Comparison of ENCODE assay signal across 9 mouse cellular contexts in the genomic region with DNA sequence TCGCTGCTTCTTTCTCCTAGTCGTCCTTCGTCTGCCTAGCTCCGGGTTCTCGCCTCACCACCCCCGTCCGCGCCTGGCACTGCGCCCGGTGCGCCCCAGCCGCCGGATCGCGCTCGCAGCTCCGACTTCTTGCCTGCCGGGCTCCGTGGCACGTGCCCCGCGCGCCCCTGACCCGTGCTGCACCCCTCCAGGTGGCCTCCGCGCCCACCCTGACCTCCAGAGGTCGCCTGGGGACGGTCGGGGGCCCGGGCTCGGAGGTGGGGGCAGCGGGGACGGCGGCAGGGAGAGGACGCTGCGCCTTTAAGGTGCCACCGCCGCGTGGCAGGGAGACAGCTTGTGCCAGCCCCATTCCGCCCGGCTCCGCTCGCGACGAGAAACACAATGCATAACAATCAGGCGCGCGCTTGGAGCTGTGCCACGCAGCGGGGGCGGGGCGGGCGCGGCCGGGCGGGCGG. TPM values are rescaled to one million over a fixed set of nuclear protein-coding genes. Genes with fewer than 3 reads are reported as not detected.
A peak's percentile ranks its signal among the peaks of the same experiment; 100 is the strongest.
DNase-seq lines count a peak whose midpoint lies in the region; ATAC-seq and TF ChIP-seq lines count a peak whose summit lies in the region.
"Had no signal": no experiment of that assay in that cellular context is flagged by ENCODE, and none has a peak within 500 bp of the region (broad histone marks: within the 10 kb centered on the region; RNA-seq: fewer than 3 reads in every experiment).

No protein-coding gene starts in this region.

- TF ChIP-seq CTCF in kidney, adult 2 months (conservative IDR thresholded peaks at IDR 0.05; ENCODE audit: insufficient read depth, insufficient read length, low read depth, low read length): no peak

- H3K9ac ChIP-seq in heart, embryonic 12.5 days: peak overlapping the region; percentile 68
- peak overlapping the region; percentile 87 for H3K9ac ChIP-seq in forebrain, embryonic 16.5 days (replicated peaks; ENCODE audit: low read depth, low read length)
- no peak overlapping the region for H3K9ac ChIP-seq in liver, embryonic 12.5 days

- peaks cover 87% of the 10 kb centered on the region for H3K27me3 ChIP-seq in heart, embryonic 12.5 days (replicated peaks)
- H3K27me3 ChIP-seq in forebrain, embryonic 16.5 days (replicated peaks; ENCODE audit: control insufficient read depth, insufficient read depth, low read length): peaks cover 13% of the 10 kb centered on the region
- H3K27me3 ChIP-seq in kidney, adult 2 months (replicated peaks; ENCODE audit: control insufficient read depth, insufficient read depth, low read length): 0 out of 2 replicates have a peak, but pooled peaks cover 2% of the 10 kb centered on the region
- H3K27me3 ChIP-seq in liver, embryonic 12.5 days (replicated peaks): peaks cover 92% of the 10 kb centered on the region

- no peak for DNase-seq in heart, adult 11 months
- DNase-seq in adrenal gland, postnatal 36 days: peak; percentile 59 to 72
- peak; percentile 73 for DNase-seq in kidney, adult 2 months
- DNase-seq in retina, embryonic 14.5 days (ENCODE audit: low spot score): peak; percentile 60
- DNase-seq in spleen, adult 12 weeks (ENCODE audit: low spot score): no peak

- H3K4me2 ChIP-seq in heart, embryonic 12.5 days: peak overlapping the region; percentile 92
- peak overlapping the region; percentile 90 for H3K4me2 ChIP-seq in forebrain, embryonic 16.5 days (ENCODE audit: low read length)
- peak overlapping the region; percentile 61 for H3K4me2 ChIP-seq in liver, embryonic 12.5 days

- no peaks in the 10 kb centered on the region for H3K36me3 ChIP-seq in heart, embryonic 12.5 days
- H3K36me3 ChIP-seq in forebrain, embryonic 16.5 days (ENCODE audit: control insufficient read depth, insufficient read depth): no peaks in the 10 kb centered on the region
- no peaks in the 10 kb centered on the region for H3K36me3 ChIP-seq in kidney, adult 2 months (ENCODE audit: control insufficient read depth, insufficient read depth, low read length)
- H3K36me3 ChIP-seq in liver, embryonic 12.5 days: no peaks in the 10 kb centered on the region

- no peak overlapping the region for H3K27ac ChIP-seq in heart, embryonic 12.5 days (ENCODE audit: poor library complexity, severe bottlenecking)
- H3K27ac ChIP-seq in forebrain, embryonic 16.5 days (ENCODE audit: low read length): peak overlapping the region; percentile 100
- no peak overlapping the region for H3K27ac ChIP-seq in kidney, adult 2 months (ENCODE audit: insufficient read depth, low read depth, low read length)
- no peak overlapping the region for H3K27ac ChIP-seq in liver, embryonic 12.5 days

- TF ChIP-seq POLR2A in kidney, adult 2 months (IDR thresholded peaks at IDR 0.05; ENCODE audit: low read depth, low read length): no peak

- peaks cover 24% of the 10 kb centered on the region for H3K4me1 ChIP-seq in heart, embryonic 12.5 days (replicated peaks)
- H3K4me1 ChIP-seq in forebrain, embryonic 16.5 days (replicated peaks; ENCODE audit: control insufficient read depth, insufficient read depth, low read length): peaks cover 66% of the 10 kb centered on the region
- H3K4me1 ChIP-seq in kidney, adult 2 months (ENCODE audit: control insufficient read depth, insufficient read depth, low read length): no peaks in the 10 kb centered on the region; the same call in 1 of the 2 replicates
- H3K4me1 ChIP-seq in liver, embryonic 12.5 days: peaks cover 23% of the 10 kb centered on the region

- ATAC-seq in heart, embryonic 12.5 days (ENCODE audit: insufficient number of reproducible peaks, low FRiP score): no peak
- peak; percentile 54 for ATAC-seq in forebrain, embryonic 16.5 days
- ATAC-seq in liver, embryonic 12.5 days: no peak
- ATAC-seq: Patski had no signal

- 1% methylated on average over 49 of the region's 57 CpGs for WGBS in heart, embryonic 12.5 days
- WGBS in forebrain, embryonic 16.5 days: under 1% methylated on average over 47 of the region's 57 CpGs
- WGBS in kidney, adult 2 months: under 1% methylated on average over 57 of the region's 57 CpGs
- 2% methylated on average over 57 of the region's 57 CpGs for WGBS in liver, embryonic 12.5 days (ENCODE audit: insufficient replicate concordance)

- H3K9me3 ChIP-seq in heart, embryonic 12.5 days (replicated peaks): no peaks in the 10 kb centered on the region
- H3K9me3 ChIP-seq in forebrain, embryonic 16.5 days (ENCODE audit: control insufficient read depth, low read length): no peaks in the 10 kb centered on the region
- H3K9me3 ChIP-seq in liver, embryonic 12.5 days (replicated peaks): no peaks in the 10 kb centered on the region

- H3K4me3 ChIP-seq in heart, embryonic 12.5 days: peak overlapping the region; percentile 58
- peak overlapping the region; percentile 59 for H3K4me3 ChIP-seq in forebrain, embryonic 16.5 days (replicated peaks; ENCODE audit: low read length)
- H3K4me3 ChIP-seq in kidney, adult 2 months (ENCODE audit: insufficient read depth, low read depth, low read length): peak overlapping the region; percentile 51
- H3K4me3 ChIP-seq in liver, embryonic 12.5 days: peak overlapping the region; percentile 42

RNA-seq across cellular contexts. Expression of a gene that starts 9.1 kb away (rescaled TPM):
- not detected in 2 replicates for polyA plus RNA-seq in heart, embryonic 12.5 days (2016; fragmentation: Nextera tagmentation; extraction: Ambion mirVana)
- not detected for total RNA-seq in adrenal gland, postnatal 36 days (2021)
- 110 and 133 TPM in 2 replicates for polyA plus RNA-seq in forebrain, embryonic 16.5 days (2015; fragmentation: Nextera tagmentation; extraction: Ambion mirVana)
- not detected in 2 replicates for polyA plus RNA-seq in kidney, adult 2 months (2012; rRNA removed)
- polyA plus RNA-seq in liver, embryonic 12.5 days (2016; fragmentation: Nextera tagmentation; extraction: Ambion mirVana): not detected in 2 replicates
- polyA plus RNA-seq: Patski had no signal

RNA-seq across cellular contexts. Expression of a gene that starts 9.7 kb away (rescaled TPM):
- 30.4 and 32.2 TPM in 2 replicates for polyA plus RNA-seq in heart, embryonic 12.5 days (2016; fragmentation: Nextera tagmentation; extraction: Ambion mirVana)
- total RNA-seq in adrenal gland, postnatal 36 days (2021): not detected
- polyA plus RNA-seq in forebrain, embryonic 16.5 days (2015; fragmentation: Nextera tagmentation; extraction: Ambion mirVana): 69.7 and 72.4 TPM in 2 replicates
- 84.7 and 94.6 TPM in 2 replicates for polyA plus RNA-seq in kidney, adult 2 months (2012; rRNA removed)
- polyA plus RNA-seq in liver, embryonic 12.5 days (2016; fragmentation: Nextera tagmentation; extraction: Ambion mirVana): 0.10 TPM in 1 of 2 replicates, not detected in the other

RNA-seq across cellular contexts. Expression of a gene that starts 19.6 kb away (rescaled TPM):
- 45.2 and 47.6 TPM in 2 replicates for polyA plus RNA-seq in heart, embryonic 12.5 days (2016; fragmentation: Nextera tagmentation; extraction: Ambion mirVana)
- 10 to 100 TPM; 22.3 to 23.2 TPM for total RNA-seq in adrenal gland, postnatal 36 days (2021)
- 52.8 and 56.3 TPM in 2 replicates for polyA plus RNA-seq in forebrain, embryonic 16.5 days (2015; fragmentation: Nextera tagmentation; extraction: Ambion mirVana)
- polyA plus RNA-seq in kidney, adult 2 months (2012; rRNA removed): 59.1 and 74.9 TPM in 2 replicates
- polyA plus RNA-seq in liver, embryonic 12.5 days (2016; fragmentation: Nextera tagmentation; extraction: Ambion mirVana): 18.0 and 18.9 TPM in 2 replicates

RNA-seq across cellular contexts. Expression of a gene that starts 45.1 kb away (rescaled TPM):
- 143 and 152 TPM in 2 replicates for polyA plus RNA-seq in heart, embryonic 12.5 days (2016; fragmentation: Nextera tagmentation; extraction: Ambion mirVana)
- 1 to 10 TPM in 1 of 2 experiments, under 1 TPM in 1; 0.43 to 1.2 TPM for total RNA-seq in adrenal gland, postnatal 36 days (2021)
- polyA plus RNA-seq in forebrain, embryonic 16.5 days (2015; fragmentation: Nextera tagmentation; extraction: Ambion mirVana): 0.23 and 0.26 TPM in 2 replicates
- polyA plus RNA-seq in kidney, adult 2 months (2012; rRNA removed): 0.56 and 33.0 TPM in 2 replicates
- polyA plus RNA-seq in liver, embryonic 12.5 days (2016; fragmentation: Nextera tagmentation; extraction: Ambion mirVana): not detected in 2 replicates
- polyA plus RNA-seq: Patski had no signal

RNA-seq across cellular contexts. Expression of a gene that starts 47.7 kb away (rescaled TPM):
- polyA plus RNA-seq in heart, embryonic 12.5 days (2016; fragmentation: Nextera tagmentation; extraction: Ambion mirVana): 1.7 and 2.0 TPM in 2 replicates
- total RNA-seq in adrenal gland, postnatal 36 days (2021): 100 to 1,000 TPM; 363 to 581 TPM
- polyA plus RNA-seq in forebrain, embryonic 16.5 days (2015; fragmentation: Nextera tagmentation; extraction: Ambion mirVana): 0.21 and 0.86 TPM in 2 replicates
- not detected in 2 replicates for polyA plus RNA-seq in kidney, adult 2 months (2012; rRNA removed)
- 0.23 TPM in 1 of 2 replicates, not detected in the other for polyA plus RNA-seq in liver, embryonic 12.5 days (2016; fragmentation: Nextera tagmentation; extraction: Ambion mirVana)
- polyA plus RNA-seq: Patski had no signal

Comparison
In these comparisons a context has a peak if more than half of its experiments do, and no peak if none do; other contexts are left out.
1. DNase-seq: peak in adrenal gland, postnatal 36 days (2 of 2), kidney, adult 2 months (single experiment) and retina, embryonic 14.5 days (single experiment); none in heart, adult 11 months (single experiment) and spleen, adult 12 weeks (single experiment).
2. RNA of a gene that starts 9.1 kb away (polyA plus RNA-seq): 110 to 133 TPM in forebrain, embryonic 16.5 days; not detected in heart, embryonic 12.5 days, not detected in kidney, adult 2 months and not detected in liver, embryonic 12.5 days; every median in the first group is over 100 times any median in the second.
3. RNA of a gene that starts 9.7 kb away (polyA plus RNA-seq): 84.7 to 94.6 TPM in kidney, adult 2 months, 69.7 to 72.4 TPM in forebrain, embryonic 16.5 days and 30.4 to 32.2 TPM in heart, embryonic 12.5 days; 0.10 TPM in liver, embryonic 12.5 days; every median in the first group is over 10 times any median in the second.
4. Peak in every context shown above with its lines, with median percentiles within 50 percentile points of each other: H3K4me2 ChIP-seq and H3K4me3 ChIP-seq.